Mouse (Mus musculus): Measurements from ENCODE around the gene Tefm.

GRCm38 (mm10) chr11:80176911-80177895 lies 35.2 kb upstream of the Tefm start:
- TF ChIP-seq CTCF (IDR thresholded peaks at IDR 0.05; ENCODE audit: borderline replicate concordance, control insufficient read depth, extremely low read depth, insufficient read depth, low read length, poor library complexity) (no peak), POLR2A (IDR thresholded peaks at IDR 0.05; ENCODE audit: control insufficient read depth, extremely low read depth, insufficient read depth, low read length, poor library complexity) (no peak)
